Mouse (Mus musculus): Measurements from ENCODE around the gene Scaf4. TPM values are rescaled to one million over a fixed set of nuclear protein-coding genes. Genes with fewer than 3 reads are reported as not detected.

The Scaf4 gene
- total RNA-seq, 2 experiments from 2014 or later: 39.5 to 44.7 TPM

- no peak for DNase-seq (ENCODE audit: low spot score in 2 of 2)
These were observed 73.6 kb downstream of the Scaf4 start for GRCm38 (mm10) chr16:90210717-90211116.

GRCm38 (mm10) chr16:90208996-90209395 is 75.3 kb downstream of the Scaf4 start:
- no peak for DNase-seq (ENCODE audit: low spot score in 2 of 2)

- DNase-seq (ENCODE audit: low spot score in 2 of 2): no peak
These were observed 79.4 kb downstream of the Scaf4 start for GRCm38 (mm10) chr16:90204868-90205267.

GRCm38 (mm10) chr16:90203226-90203962 is 80.9 kb downstream of the Scaf4 start:
- DNase-seq (ENCODE audit: low spot score in 2 of 2): no peak

GRCm38 (mm10) chr16:90202140-90202539 is 82.2 kb downstream of the Scaf4 start:
- DNase-seq (ENCODE audit: low spot score in 2 of 2): no peak

- DNase-seq (ENCODE audit: low spot score in 2 of 2): no peak
These were observed 85.1 kb downstream of the Scaf4 start for GRCm38 (mm10) chr16:90199174-90199573.

GRCm38 (mm10) chr16:90198626-90199025 is 85.7 kb downstream of the Scaf4 start:
- DNase-seq (ENCODE audit: low spot score in 2 of 2): no peak

- peak; percentile 66 to 70 for DNase-seq (ENCODE audit: low spot score in 2 of 2)
These were observed 86.8 kb downstream of the Scaf4 start for GRCm38 (mm10) chr16:90197337-90197973.

GRCm38 (mm10) chr16:90196688-90197240 is 87.5 kb downstream of the Scaf4 start:
- DNase-seq (ENCODE audit: low spot score in 2 of 2): no peak

- no peak for DNase-seq (ENCODE audit: low spot score in 2 of 2)
These were observed 90.6 kb downstream of the Scaf4 start for GRCm38 (mm10) chr16:90193719-90194118.

GRCm38 (mm10) chr16:90191289-90191688 is 93.0 kb downstream of the Scaf4 start:
- DNase-seq (ENCODE audit: low spot score in 2 of 2): no peak

- peak; percentile 34 to 41 for DNase-seq (ENCODE audit: low spot score in 2 of 2)
These were observed 96.8 kb downstream of the Scaf4 start for GRCm38 (mm10) chr16:90187453-90187852.

GRCm38 (mm10) chr16:90185928-90186588 is 98.2 kb downstream of the Scaf4 start:
- DNase-seq (ENCODE audit: low spot score in 2 of 2): peak; percentile 72 to 80

GRCm38 (mm10) chr16:90184135-90184534 is 100.2 kb downstream of the Scaf4 start:
- DNase-seq (ENCODE audit: low spot score in 2 of 2): no peak

GRCm38 (mm10) chr16:90181673-90182072 is 102.6 kb downstream of the Scaf4 start:
- DNase-seq (ENCODE audit: low spot score in 2 of 2): no peak

GRCm38 (mm10) chr16:90180975-90181374 is 103.3 kb downstream of the Scaf4 start:
- no peak for DNase-seq (ENCODE audit: low spot score in 2 of 2)

GRCm38 (mm10) chr16:90179892-90180291 is 104.4 kb downstream of the Scaf4 start:
- DNase-seq (ENCODE audit: low spot score in 2 of 2): no peak

GRCm38 (mm10) chr16:90178404-90178803 is 105.9 kb downstream of the Scaf4 start:
- no peak for DNase-seq (ENCODE audit: low spot score in 2 of 2)

GRCm38 (mm10) chr16:90177425-90177824 is 106.9 kb downstream of the Scaf4 start:
- no peak for DNase-seq (ENCODE audit: low spot score in 2 of 2)

- DNase-seq (ENCODE audit: low spot score in 2 of 2): no peak
These were observed 107.8 kb downstream of the Scaf4 start for GRCm38 (mm10) chr16:90176472-90176871.

All from adrenal gland, adult 18-20 months (tissue).